8 mouse cellular contexts compared by ENCODE assay signal in genomic region chr6:55037799-55038670, GRCm38 (mm10). TPM values are rescaled to one million over a fixed set of nuclear protein-coding genes. Genes with fewer than 3 reads are reported as not detected.
DNase-seq lines count a peak whose midpoint lies in the region; ATAC-seq and TF ChIP-seq lines count a peak whose summit lies in the region.

TSS of gene Gars (plus strand) at chr6:55038007.

- peak within 1 kb of the TSS; percentile 93 for H3K27ac ChIP-seq in forebrain, embryonic 13.5 days
- peak within 1 kb of the TSS; percentile 86 for H3K27ac ChIP-seq in liver, postnatal 0 days (ENCODE audit: low read depth)
- H3K27ac ChIP-seq in neural tube, embryonic 14.5 days (ENCODE audit: low read depth, low read length) = peak within 1 kb of the TSS; percentile 90

- H3K27me3 ChIP-seq in E14TG2a.4 (ENCODE audit: insufficient read depth, low read length) = no peaks in the 10 kb centered on the region
- H3K27me3 ChIP-seq in forebrain, embryonic 13.5 days = peaks cover 11% of the 10 kb centered on the region
- no peaks in the 10 kb centered on the region for H3K27me3 ChIP-seq in liver, postnatal 0 days (ENCODE audit: insufficient read depth, low read length)
- no peaks in the 10 kb centered on the region for H3K27me3 ChIP-seq in neural tube, embryonic 14.5 days (ENCODE audit: control insufficient read depth, insufficient read depth, low read length)

- intact Hi-C loops in heart, postnatal 10 days (cut with DNase I) = no loop called here

- WGBS in forebrain, embryonic 13.5 days = under 1% methylated on average over 84 of the region's 87 CpGs
- under 1% methylated on average over 87 of the region's 87 CpGs for WGBS in large intestine, adult 2 months
- WGBS in liver, postnatal 0 days (ENCODE audit: insufficient replicate concordance) = under 1% methylated on average over 80 of the region's 87 CpGs
- under 1% methylated on average over 87 of the region's 87 CpGs for WGBS in neural tube, embryonic 14.5 days

- H3K4me1 ChIP-seq in E14TG2a.4 (replicated peaks; ENCODE audit: low read depth, low read length) = peaks cover 44% of the 10 kb centered on the region
- H3K4me1 ChIP-seq in forebrain, embryonic 13.5 days = peaks cover 23% of the 10 kb centered on the region
- H3K4me1 ChIP-seq in liver, postnatal 0 days (ENCODE audit: insufficient read depth) = peaks cover 5% of the 10 kb centered on the region; the same call in 1 of the 2 replicates
- peaks cover 14% of the 10 kb centered on the region for H3K4me1 ChIP-seq in neural tube, embryonic 14.5 days (ENCODE audit: control insufficient read depth, insufficient read depth, low read length)

- peak within 1 kb of the TSS; percentile 95 for H3K4me3 ChIP-seq in E14TG2a.4 (replicated peaks; ENCODE audit: low read length)
- H3K4me3 ChIP-seq in forebrain, embryonic 13.5 days = peak within 1 kb of the TSS; percentile 83
- H3K4me3 ChIP-seq in liver, postnatal 0 days (ENCODE audit: low read depth, low read length) = peak within 1 kb of the TSS; percentile 84
- peak within 1 kb of the TSS; percentile 77 for H3K4me3 ChIP-seq in neural tube, embryonic 14.5 days (ENCODE audit: low read depth, low read length)

- no peak for TF ChIP-seq CTCF in E14TG2a.4 (conservative IDR thresholded peaks at IDR 0.05; ENCODE audit: low read length)
- no peak for TF ChIP-seq CTCF in liver, postnatal 0 days (IDR thresholded peaks at IDR 0.05; ENCODE audit: low read depth)

- DNase-seq in c-Kit-positive CD71-positive TER-119-positive erythroid progenitor cells, embryonic 14.5 days (ENCODE audit: low spot score) = peak; percentile 79
- peak; percentile 89 for DNase-seq in heart, postnatal 10 days
- DNase-seq in large intestine, adult 2 months (ENCODE audit: low read depth, low spot score) = no peak
- DNase-seq in liver, postnatal 0 days = peak; percentile 90
- DNase-seq in testis, postnatal 10 days (ENCODE audit: low spot score) = peak; percentile 86

- no peak for TF ChIP-seq EP300 in liver, postnatal 0 days (IDR thresholded peaks at IDR 0.05; ENCODE audit: low read depth)

- peak within 1 kb of the TSS; percentile 93 for H3K9ac ChIP-seq in forebrain, embryonic 13.5 days
- peak within 1 kb of the TSS; percentile 88 for H3K9ac ChIP-seq in liver, postnatal 0 days (replicated peaks)
- H3K9ac ChIP-seq in neural tube, embryonic 14.5 days (replicated peaks; ENCODE audit: low read depth, low read length) = peak within 1 kb of the TSS; percentile 92

- peaks cover 4% of the 10 kb centered on the region; the same call in 1 of the 2 replicates for H3K9me3 ChIP-seq in E14TG2a.4 (ENCODE audit: low read length)
- H3K9me3 ChIP-seq in forebrain, embryonic 13.5 days (replicated peaks) = no peaks in the 10 kb centered on the region
- H3K9me3 ChIP-seq in liver, postnatal 0 days (ENCODE audit: low read length) = no peaks in the 10 kb centered on the region
- no peaks in the 10 kb centered on the region for H3K9me3 ChIP-seq in neural tube, embryonic 14.5 days (ENCODE audit: control insufficient read depth, low read length)

- H3K36me3 ChIP-seq in E14TG2a.4 (ENCODE audit: insufficient read depth, low read length) = peaks cover 12% of the 10 kb centered on the region
- H3K36me3 ChIP-seq in forebrain, embryonic 13.5 days (ENCODE audit: poor library complexity, severe bottlenecking) = no peaks in the 10 kb centered on the region
- no peaks in the 10 kb centered on the region for H3K36me3 ChIP-seq in liver, postnatal 0 days (replicated peaks; ENCODE audit: insufficient read depth, low read length)
- H3K36me3 ChIP-seq in neural tube, embryonic 14.5 days (ENCODE audit: control insufficient read depth, insufficient read depth, low read length) = no peaks in the 10 kb centered on the region

- peak; percentile 97 for ATAC-seq in forebrain, embryonic 13.5 days
- ATAC-seq in liver, postnatal 0 days = peak; percentile 98
- ATAC-seq in neural tube, embryonic 14.5 days (ENCODE audit: low read depth) = peak; percentile 97

- peak within 1 kb of the TSS; percentile 82 for H3K4me2 ChIP-seq in forebrain, embryonic 13.5 days
- peak within 1 kb of the TSS; percentile 80 for H3K4me2 ChIP-seq in liver, postnatal 0 days (ENCODE audit: low read depth, low read length)
- peak within 1 kb of the TSS; percentile 69 for H3K4me2 ChIP-seq in neural tube, embryonic 14.5 days (ENCODE audit: low read depth, low read length)

RNA-seq across cellular contexts. Expression of gene Gars, which starts in this region (rescaled TPM):
- polyA plus RNA-seq in forebrain, embryonic 13.5 days (2015; fragmentation: Nextera tagmentation; extraction: Ambion mirVana) = 190 and 212 TPM in 2 replicates
- 10 to 100 TPM; 75.8 to 83.9 TPM for total RNA-seq in heart, postnatal 10 days (2021)
- polyA plus RNA-seq in large intestine, adult 2 months (2012; rRNA removed) = 44.2 and 44.7 TPM in 2 replicates
- polyA plus RNA-seq in liver, postnatal 0 days (2015; fragmentation: Nextera tagmentation; extraction: Ambion mirVana) = 49.1 and 57.4 TPM in 2 replicates
- polyA plus RNA-seq in neural tube, embryonic 14.5 days (2014; fragmentation: Nextera tagmentation; extraction: Ambion mirVana) = 191 and 213 TPM in 2 replicates
